Mouse (Mus musculus) large intestine, adult 2 months (tissue): ENCODE data around the gene Traf3. TPM values are rescaled to one million over a fixed set of nuclear protein-coding genes. Genes with fewer than 3 reads are reported as not detected.

Experiments used
- DNase-seq: peaks from one replicate; pipeline ENCODE4 v3.0.0-alpha.2; 2012; ENCODE audit warnings: low read depth, low spot score
- WGBS: fragments of 180-500 bp; shearing (Covaris S2); methylation state at CpG from one replicate; pipeline ENCODE4 v1.1.7; 2018; 5-methylcytosine and 5-hydroxymethylcytosine counted together
- polyA plus RNA-seq: library from polyadenylated mRNA; depleted of rRNA; stranded (reverse); fragments of >200 nt; gene quantifications from 2 replicates; pipeline ENCODE4 v1.2.3, GENCODE M21; 2012; rRNA removed

Traf3 gene
- polyA plus RNA-seq = 11.5 and 15.3 TPM in 2 replicates

DNA sequence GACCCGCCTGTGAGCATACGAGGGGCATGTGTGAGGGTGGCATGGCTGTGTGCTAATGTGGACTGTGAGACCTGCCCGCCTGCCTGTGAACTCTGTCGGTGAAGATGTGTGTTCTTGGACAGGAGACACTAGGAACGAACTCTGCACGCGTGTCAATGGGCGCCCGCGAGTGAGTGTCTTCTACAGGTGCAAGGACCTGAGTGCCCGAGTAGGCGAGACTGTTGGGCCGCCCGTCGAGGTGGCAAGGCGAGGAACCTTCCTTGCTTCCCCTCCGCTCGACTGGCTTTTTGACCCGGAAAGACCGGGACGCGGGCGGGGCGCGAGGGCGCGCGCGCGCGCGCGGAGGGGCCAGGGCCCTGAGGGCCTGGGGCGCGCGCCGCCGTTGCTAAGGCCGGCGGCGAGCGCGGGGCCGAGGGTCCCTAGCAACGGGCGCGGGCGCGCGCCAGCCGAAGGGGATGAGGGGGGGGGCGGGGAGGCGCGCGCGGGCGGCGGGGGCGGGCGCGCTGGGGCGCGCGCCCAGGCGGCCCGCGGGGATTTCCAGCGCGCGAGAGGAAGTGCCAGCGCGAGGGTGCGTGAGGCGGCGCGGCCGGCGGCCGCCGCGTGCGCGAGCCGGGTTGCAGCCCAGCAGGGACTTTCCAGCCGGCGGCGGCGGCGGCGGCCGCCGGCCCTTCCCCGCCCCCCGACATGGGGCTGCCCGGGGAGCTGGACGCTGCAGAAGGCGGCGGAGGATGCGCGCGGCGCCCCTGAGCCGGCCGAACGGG is at the start of gene Traf3:
Traf3 (plus strand) TSS at position 540 of the 761 bp plus-strand sequence.
- WGBS = 3% methylated on average over 99 of the region's 105 CpGs
- DNase-seq = no peak

GRCm38 (mm10) chr12:111119506-111120085 is 46.6 kb upstream of the Traf3 start:
- DNase-seq = no peak
- 95% methylated on average over 5 of the region's 5 CpGs for WGBS

GRCm38 (mm10) chr12:111120976-111121645 is 45.1 kb upstream of the Traf3 start:
- WGBS = 85% methylated on average over 9 of the region's 9 CpGs

GRCm38 (mm10) chr12:111122332-111122852 is 43.8 kb upstream of the Traf3 start:
- DNase-seq = no peak

More at GRCm38 (mm10) chr12:111120976-111121645, 45.1 kb upstream of the Traf3 start:
- no peak for DNase-seq

GRCm38 (mm10) chr12:111124601-111125260 is 41.4 kb upstream of the Traf3 start:
- WGBS = 67% methylated on average over 14 of the region's 14 CpGs
- no peak for DNase-seq

- no peak for DNase-seq
- WGBS = 69% methylated on average over 6 of the region's 6 CpGs
These were observed 40.5 kb upstream of the Traf3 start for GRCm38 (mm10) chr12:111125666-111126065.

GRCm38 (mm10) chr12:111134169-111134568 is 32.0 kb upstream of the Traf3 start:
- 77% methylated on average over 7 of the region's 7 CpGs for WGBS
- no peak for DNase-seq

DNA sequence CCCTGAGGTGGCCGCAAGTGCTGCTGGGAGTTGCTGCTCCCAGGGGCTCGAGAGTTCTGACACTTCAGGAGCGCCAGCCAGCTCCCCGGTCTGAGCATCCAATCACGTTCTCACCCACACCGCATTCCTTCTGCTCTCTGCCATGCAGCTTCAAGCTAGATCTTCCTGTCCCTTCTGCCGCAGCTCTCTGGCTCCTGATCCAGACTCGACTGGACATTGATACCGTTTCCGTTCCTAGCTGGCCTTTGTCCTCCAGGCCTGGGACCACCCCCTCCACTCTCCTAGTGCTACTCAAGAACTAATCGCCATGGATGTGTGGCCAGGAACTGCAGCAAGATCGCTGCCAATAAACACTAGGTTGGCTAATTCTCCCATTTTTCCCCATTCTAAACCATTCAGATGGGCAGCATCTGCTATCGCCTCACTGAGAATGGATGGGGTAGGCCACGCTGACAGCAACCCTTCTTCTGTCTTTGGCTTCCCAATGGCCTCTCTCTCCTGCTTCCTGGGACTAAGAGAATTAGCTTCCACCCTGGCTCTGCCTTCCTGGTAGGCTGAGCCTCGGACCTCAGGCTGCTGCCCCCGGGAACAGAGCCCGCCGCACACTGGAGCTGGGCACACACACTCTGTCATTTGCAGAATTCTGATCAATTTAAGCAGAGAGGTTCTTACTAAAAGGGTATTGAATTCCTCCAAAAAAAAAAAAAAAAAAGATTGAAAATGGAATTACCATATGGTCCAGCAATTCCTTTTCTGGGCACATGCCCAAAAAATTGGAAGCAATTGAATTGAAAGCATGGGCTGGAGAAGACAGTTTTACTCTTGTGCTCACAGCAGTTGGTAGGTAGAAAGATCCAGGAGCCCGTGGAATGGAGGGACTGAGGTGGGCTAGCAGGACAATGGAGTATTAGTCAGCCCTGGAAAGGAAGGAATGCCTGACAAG is 31.1 kb upstream of the Traf3 start:
- no peak for DNase-seq
- 74% methylated on average over 19 of the region's 19 CpGs for WGBS

- 63% methylated on average over 3 of the region's 3 CpGs for whole genome bisulfite sequencing
- DNase-seq = no peak
These were observed 30.2 kb upstream of the Traf3 start for GRCm38 (mm10) chr12:111135953-111136352.

DNA sequence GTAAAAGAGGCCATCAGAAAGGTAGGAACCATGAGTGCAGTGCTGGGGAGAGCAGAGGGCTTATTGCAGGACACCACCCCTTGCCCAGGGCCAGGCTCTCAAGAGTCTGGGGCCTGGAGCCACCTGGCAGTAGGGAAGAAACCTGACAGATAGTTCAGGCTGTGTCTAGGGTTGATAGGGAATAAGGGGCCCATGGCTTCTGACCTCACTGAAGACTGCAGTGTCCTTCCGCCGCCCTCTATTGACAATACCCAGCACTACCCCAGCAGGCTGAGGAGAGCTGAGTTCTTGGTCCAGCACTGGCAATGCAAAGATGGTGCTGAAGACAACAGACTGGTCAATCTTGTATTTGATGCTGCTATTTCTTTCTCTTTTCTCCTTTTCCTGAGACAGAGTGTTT is 29.1 kb upstream of the Traf3 start:
- WGBS = 83% methylated on average over 2 of the region's 2 CpGs
- DNase-seq = no peak

DNA sequence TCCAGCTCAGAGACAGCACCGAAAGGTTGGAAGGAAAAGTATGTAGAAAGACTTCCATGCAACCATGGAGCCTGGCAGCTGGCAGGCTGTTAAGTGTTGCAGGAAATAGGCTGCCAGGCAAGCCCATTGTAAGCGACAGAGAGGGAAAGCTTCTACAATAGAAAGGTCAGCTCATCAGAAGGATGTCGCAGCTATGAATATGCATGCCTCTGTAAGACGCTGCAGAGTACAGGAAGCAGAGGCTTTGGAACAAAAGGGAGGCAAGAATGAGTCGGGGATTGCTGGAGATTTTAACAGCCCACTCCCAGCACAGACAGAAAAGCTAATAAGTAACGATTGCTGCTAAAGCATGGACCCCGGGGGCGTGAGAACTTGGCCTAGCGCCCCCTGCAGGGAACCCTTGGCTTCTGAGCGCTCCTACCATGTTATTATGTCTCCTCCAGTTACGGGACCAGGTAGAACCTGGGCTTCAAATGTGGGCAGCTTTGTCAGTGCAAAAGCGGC is 23.1 kb upstream of the Traf3 start:
- 33% methylated on average over 12 of the region's 12 CpGs for WGBS
- no peak for DNase-seq

- no peak for DNase-seq
- WGBS = 82% methylated on average over 16 of the region's 16 CpGs
These were observed 22.6 kb upstream of the Traf3 start for GRCm38 (mm10) chr12:111143509-111144063.

GRCm38 (mm10) chr12:111144598-111144997 is 21.6 kb upstream of the Traf3 start:
- no peak for DNase-seq

GRCm38 (mm10) chr12:111145269-111145668 is 20.9 kb upstream of the Traf3 start:
- 70% methylated on average over 9 of the region's 9 CpGs for WGBS
- no peak for DNase-seq

More at GRCm38 (mm10) chr12:111144598-111144997, 21.6 kb upstream of the Traf3 start:
- 91% methylated on average over 2 of the region's 2 CpGs for WGBS

GRCm38 (mm10) chr12:111149495-111150235 is 16.5 kb upstream of the Traf3 start:
- DNase-seq = no peak
- WGBS = 48% methylated on average over 17 of the region's 17 CpGs

- DNase-seq = no peak
- 7% methylated on average over 6 of the region's 6 CpGs for WGBS
These were observed 16.0 kb upstream of the Traf3 start for GRCm38 (mm10) chr12:111150236-111150596.

- WGBS = 93% methylated on average over 5 of the region's 5 CpGs
- DNase-seq = no peak
These were observed 14.6 kb upstream of the Traf3 start for GRCm38 (mm10) chr12:111151422-111152156.
